ENCODE assay signal across 27 mouse cellular contexts in genomic region chr14:105287972-105288371, GRCm38 (mm10).
"Had no signal": no experiment of that assay in that cellular context is flagged by ENCODE, and none has a peak within 500 bp of the region (broad histone marks: within the 10 kb centered on the region; RNA-seq: fewer than 3 reads in every experiment).

No protein-coding gene starts in this region.

- H3K27ac ChIP-seq: heart, adult 2 months; heart, embryonic 13.5 days; heart, embryonic 15.5 days; hindbrain, embryonic 13.5 days; hindbrain, embryonic 15.5 days; hindbrain, postnatal 0 days; kidney, embryonic 15.5 days; kidney, postnatal 0 days; layer of hippocampus, adult 2 months; left cerebral cortex, adult 2 months; limb, embryonic 13.5 days; limb, embryonic 15.5 days; liver, embryonic 12.5 days; liver, embryonic 14.5 days had no signal

- H3K4me3 ChIP-seq: heart, adult 2 months; heart, embryonic 13.5 days; heart, embryonic 15.5 days; hindbrain, embryonic 13.5 days; hindbrain, embryonic 15.5 days; kidney, embryonic 15.5 days; layer of hippocampus, adult 2 months; left cerebral cortex, adult 2 months; limb, embryonic 13.5 days; limb, embryonic 15.5 days; liver, embryonic 12.5 days had no signal

- H3K4me2 ChIP-seq: heart, embryonic 11.5 days; heart, embryonic 13.5 days; heart, embryonic 15.5 days; hindbrain, embryonic 13.5 days; hindbrain, embryonic 15.5 days; kidney, embryonic 15.5 days; limb, embryonic 13.5 days; limb, embryonic 15.5 days; liver, embryonic 12.5 days had no signal

- H3K9ac ChIP-seq: heart, embryonic 13.5 days; heart, embryonic 15.5 days; hindbrain, embryonic 13.5 days; hindbrain, embryonic 15.5 days; kidney, embryonic 15.5 days; limb, embryonic 13.5 days; limb, embryonic 15.5 days; liver, embryonic 12.5 days; liver, embryonic 14.5 days had no signal

- H3K27me3 ChIP-seq: heart, embryonic 13.5 days; heart, embryonic 15.5 days; hindbrain, embryonic 13.5 days; hindbrain, embryonic 15.5 days; kidney, embryonic 15.5 days; limb, embryonic 13.5 days; limb, embryonic 15.5 days; liver, embryonic 12.5 days had no signal

- ATAC-seq: hindbrain, postnatal 0 days; intestine, embryonic 16.5 days had no signal

- DNase-seq: gastrocnemius, postnatal 14 days; gastrocnemius, postnatal 36 days; heart, adult 11 months; heart, adult 2 months; heart, postnatal 14 days; heart, postnatal 36 days; kidney, adult 11 months; kidney, adult 2 months; kidney, adult 9 months; kidney, postnatal 25 days; kidney, postnatal 4 days; left cerebral cortex, postnatal 4 days had no signal

- H3K9me3 ChIP-seq: heart, embryonic 13.5 days; heart, embryonic 15.5 days; hindbrain, embryonic 13.5 days; hindbrain, embryonic 15.5 days; kidney, embryonic 15.5 days; limb, embryonic 13.5 days; limb, embryonic 15.5 days; liver, embryonic 12.5 days had no signal

- H3K4me1 ChIP-seq: heart, embryonic 13.5 days; heart, embryonic 15.5 days; hindbrain, embryonic 13.5 days; hindbrain, embryonic 15.5 days; kidney, embryonic 15.5 days; limb, embryonic 13.5 days; limb, embryonic 15.5 days; liver, embryonic 12.5 days had no signal
